Mouse (Mus musculus) forebrain, postnatal 0 days (tissue): ENCODE results near the gene Il11. TPM values are rescaled to one million over a fixed set of nuclear protein-coding genes. Genes with fewer than 3 reads are reported as not detected.
A peak's percentile ranks its signal among the peaks of the same experiment; 100 is the strongest.

ENCODE experiments used
- ATAC-seq: fragments of 200-750 bp; cut with Nextera tagmentation; 2 replicates; pipeline ENCODE4 v1.8.0; 2017; ENCODE audit warnings: mild to moderate bottlenecking, moderate library complexity
- DNase-seq: peaks from one replicate; pipeline ENCODE4 v3.0.0-alpha.2; 2015
- H3K27ac ChIP-seq: fragments of 300-500 bp; sonication (generic); 2 replicates; pipeline ENCODE4 v1.5.1; 2014; ENCODE audit warnings: low read depth, mild to moderate bottlenecking, antibody characterized with exemption, low read length, moderate library complexity, mixed read lengths
- H3K27me3 ChIP-seq: fragments of 300-500 bp; sonication (generic); 2 replicates; pipeline ENCODE4 v1.6.1; 2014; ENCODE audit warnings: mild to moderate bottlenecking, low read length, mixed read lengths; ENCODE audit not compliant: insufficient read depth
- H3K36me3 ChIP-seq: fragments of 300-500 bp; sonication (generic); 2 replicates; pipeline ENCODE4 v1.6.1; 2014; ENCODE audit warnings: mild to moderate bottlenecking, moderate library complexity; ENCODE audit not compliant: insufficient read depth
- H3K4me1 ChIP-seq: fragments of 300-500 bp; sonication (generic); 2 replicates; pipeline ENCODE4 v1.6.1; 2014; ENCODE audit warnings: antibody characterized with exemption; ENCODE audit not compliant: insufficient read depth
- H3K4me2 ChIP-seq: fragments of 300-500 bp; sonication (generic); 2 replicates; pipeline ENCODE4 v1.6.1; 2014; ENCODE audit warnings: low read depth, mild to moderate bottlenecking, moderate library complexity
- H3K4me3 ChIP-seq: fragments of 300-500 bp; sonication (generic); 2 replicates; pipeline ENCODE4 v1.5.1; 2014; ENCODE audit warnings: low read depth, low read length, mixed read lengths
- H3K9ac ChIP-seq: fragments of 300-500 bp; sonication (generic); 2 replicates; pipeline ENCODE4 v1.6.1; 2014; ENCODE audit warnings: mild to moderate bottlenecking
- H3K9me3 ChIP-seq: fragments of 300-500 bp; sonication (generic); 2 replicates; pipeline ENCODE4 v1.6.1; 2016; ENCODE audit warnings: low read length
- CTCF ChIP-seq: sonication (generic); IDR thresholded peaks from 2 replicates; pipeline ENCODE4 v1.5.1; 2016; ENCODE audit warnings: antibody characterized with exemption, control low read depth, low read depth
- WGBS: fragments of 180-500 bp; shearing (Covaris S2); extraction: QIAGEN DNeasy Blood & Tissue Kit; methylation state at CpG from one replicate; pipeline ENCODE4 v1.1.7; 2014; 5-methylcytosine and 5-hydroxymethylcytosine counted together
- polyA plus RNA-seq: library from polyadenylated mRNA; unstranded; fragments of >200 nt; fragmentation: Nextera tagmentation; extraction: Ambion mirVana; gene quantifications from 2 replicates; pipeline ENCODE4 v1.2.1, GENCODE M21; 2015
- total RNA-seq: library from RNA; depleted of rRNA; stranded (reverse); fragments of >200 nt; gene quantifications from 2 replicates; pipeline ENCODE4 v1.2.3, GENCODE M21; 2014

Il11 gene
- total and polyA plus RNA-seq, 2 experiments from 2014 or later, result 2.1 to 2.6 TPM

GRCm38 (mm10) chr7:4788499-4789435 is 6.1 kb upstream of the Il11 start:
- WGBS, result 2% methylated on average over 59 of the region's 64 CpGs
- ATAC-seq, result peak; percentile 19
- TF ChIP-seq CTCF, result peak; percentile 38; the same call in 1 of the 2 replicates
- no peaks in the 10 kb centered on the region for H3K9me3 ChIP-seq
- H3K36me3 ChIP-seq, result no peaks in the 10 kb centered on the region
- peak overlapping the region; percentile 56 for H3K4me3 ChIP-seq
- H3K4me2 ChIP-seq, result peak overlapping the region; percentile 93
- H3K4me1 ChIP-seq, result 0 out of 2 replicates have a peak, but pooled peaks cover 2% of the 10 kb centered on the region
- no peaks in the 10 kb centered on the region for H3K27me3 ChIP-seq
- DNase-seq, result peak; percentile 62
- H3K27ac ChIP-seq, result peak overlapping the region; percentile 45
- H3K9ac ChIP-seq, result peak overlapping the region; percentile 74

GRCm38 (mm10) chr7:4783667-4784268 is 1.1 kb upstream of the Il11 start:
- Histone ChIP-seq H3K27ac (no peak overlapping the region), H3K9ac (no peak overlapping the region), H3K27me3 (0 out of 2 replicates have a peak, but pooled peaks cover 4% of the 10 kb centered on the region), H3K4me1 (no peaks in the 10 kb centered on the region), H3K4me2 (no peak overlapping the region), H3K4me3 (no peak overlapping the region), H3K9me3 (no peaks in the 10 kb centered on the region), H3K36me3 (no peaks in the 10 kb centered on the region)
- no peak for TF ChIP-seq CTCF
- DNase-seq, result no peak
- 87% methylated on average over 14 of the region's 14 CpGs for WGBS
- ATAC-seq, result no peak

GRCm38 (mm10) chr7:4782130-4782529 is 529 bp downstream of the Il11 start:
- no peaks in the 10 kb centered on the region for H3K4me1 ChIP-seq
- ATAC-seq, result no peak
- no peaks in the 10 kb centered on the region for H3K36me3 ChIP-seq
- H3K27me3 ChIP-seq, result peaks cover 18% of the 10 kb centered on the region
- TF ChIP-seq CTCF, result no peak
- no peak for DNase-seq
- 66% methylated on average over 3 of the region's 3 CpGs for WGBS
- no peak overlapping the region for H3K9ac ChIP-seq
- no peak overlapping the region for H3K27ac ChIP-seq
- no peak overlapping the region for H3K4me3 ChIP-seq
- H3K9me3 ChIP-seq, result no peaks in the 10 kb centered on the region
- no peak overlapping the region for H3K4me2 ChIP-seq

- no peaks in the 10 kb centered on the region for H3K36me3 ChIP-seq
- peaks cover 38% of the 10 kb centered on the region for H3K27me3 ChIP-seq
- H3K9ac ChIP-seq, result no peak overlapping the region
- 36% methylated on average over 5 of the region's 5 CpGs for WGBS
- no peak for TF ChIP-seq CTCF
- DNase-seq (no peak), ATAC-seq (no peak)
- H3K4me2 ChIP-seq, result no peak overlapping the region
- no peak overlapping the region for H3K27ac ChIP-seq
- H3K4me1 ChIP-seq, result no peaks in the 10 kb centered on the region
- no peak overlapping the region for H3K4me3 ChIP-seq
- no peaks in the 10 kb centered on the region for H3K9me3 ChIP-seq
Measured at GRCm38 (mm10) chr7:4779921-4780320, 2.7 kb downstream of the Il11 start.

GRCm38 (mm10) chr7:4777851-4778637 is 4.6 kb downstream of the Il11 start:
- no peaks in the 10 kb centered on the region for H3K4me1 ChIP-seq
- ATAC-seq, result no peak
- no peak overlapping the region for H3K4me3 ChIP-seq
- H3K9ac ChIP-seq, result peak overlapping the region; percentile 6; the same call in 1 of the 2 replicates
- H3K27me3 ChIP-seq, result peaks cover 46% of the 10 kb centered on the region
- H3K27ac ChIP-seq, result no peak overlapping the region
- H3K36me3 ChIP-seq, result no peaks in the 10 kb centered on the region
- no peaks in the 10 kb centered on the region for H3K9me3 ChIP-seq
- no peak for DNase-seq
- 2% methylated on average over 20 of the region's 20 CpGs for WGBS
- H3K4me2 ChIP-seq, result no peak overlapping the region
- TF ChIP-seq CTCF, result no peak

- Histone ChIP-seq H3K4me2 (peak overlapping the region; percentile 51), H3K4me1 (no peaks in the 10 kb centered on the region), H3K9ac (peak overlapping the region; percentile 44), H3K4me3 (peak overlapping the region; percentile 35), H3K27ac (no peak overlapping the region), H3K36me3 (no peaks in the 10 kb centered on the region), H3K27me3 (peaks cover 46% of the 10 kb centered on the region), H3K9me3 (no peaks in the 10 kb centered on the region)
- ATAC-seq, result peak; percentile 79
- DNase-seq, result peak; percentile 57
- 1% methylated on average over 38 of the region's 56 CpGs for WGBS
- TF ChIP-seq CTCF, result no peak
Measured at GRCm38 (mm10) chr7:4776861-4777830, 5.5 kb downstream of the Il11 start.
